Mouse (Mus musculus): Measurements from ENCODE around the gene Gm19345.
A peak's percentile ranks its signal among the peaks of the same experiment; 100 is the strongest.

The Gm19345 gene

GRCm38 (mm10) chr7:19829694-19830093 lies 22.1 kb upstream of the Gm19345 start:
- DNase-seq (ENCODE audit: low spot score), result no peak

DNA sequence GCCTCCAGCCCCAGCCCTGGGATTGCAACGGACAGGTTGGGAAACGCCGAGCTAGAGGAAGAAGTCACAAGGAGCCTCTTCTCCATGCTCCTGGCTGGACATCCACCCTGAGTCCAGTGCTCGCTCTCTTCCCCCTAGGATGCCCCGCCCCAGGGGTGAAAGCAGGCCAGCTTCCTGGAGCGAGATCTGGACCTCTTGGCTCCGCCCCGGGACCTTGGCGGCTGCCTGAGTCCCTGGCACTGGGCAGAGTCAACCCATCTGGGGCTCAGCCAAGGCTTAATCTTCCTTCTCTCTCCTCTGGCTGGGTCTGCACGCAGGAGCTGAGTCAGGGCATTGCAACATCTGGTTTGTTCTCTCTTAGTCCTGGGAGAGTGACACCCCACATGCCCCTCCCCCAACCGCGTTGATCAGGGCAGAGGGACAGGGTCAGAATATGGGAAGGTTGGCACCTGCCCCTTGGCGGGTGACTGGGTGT lies 21.1 kb upstream of the Gm19345 start:
- DNase-seq (ENCODE audit: low spot score), result no peak

GRCm38 (mm10) chr7:19831837-19832236 lies 20.0 kb upstream of the Gm19345 start:
- DNase-seq (ENCODE audit: low spot score), result no peak

- DNase-seq (ENCODE audit: low spot score), result no peak
Measured at GRCm38 (mm10) chr7:19834055-19834454, 17.7 kb upstream of the Gm19345 start.

GRCm38 (mm10) chr7:19836843-19837242 lies 15.0 kb upstream of the Gm19345 start:
- no peak for DNase-seq (ENCODE audit: low spot score)

- DNase-seq (ENCODE audit: low spot score), result no peak
Measured at GRCm38 (mm10) chr7:19840371-19840770, 11.4 kb upstream of the Gm19345 start.

- DNase-seq (ENCODE audit: low spot score), result no peak
Measured at GRCm38 (mm10) chr7:19840936-19841335, 10.9 kb upstream of the Gm19345 start.

DNA sequence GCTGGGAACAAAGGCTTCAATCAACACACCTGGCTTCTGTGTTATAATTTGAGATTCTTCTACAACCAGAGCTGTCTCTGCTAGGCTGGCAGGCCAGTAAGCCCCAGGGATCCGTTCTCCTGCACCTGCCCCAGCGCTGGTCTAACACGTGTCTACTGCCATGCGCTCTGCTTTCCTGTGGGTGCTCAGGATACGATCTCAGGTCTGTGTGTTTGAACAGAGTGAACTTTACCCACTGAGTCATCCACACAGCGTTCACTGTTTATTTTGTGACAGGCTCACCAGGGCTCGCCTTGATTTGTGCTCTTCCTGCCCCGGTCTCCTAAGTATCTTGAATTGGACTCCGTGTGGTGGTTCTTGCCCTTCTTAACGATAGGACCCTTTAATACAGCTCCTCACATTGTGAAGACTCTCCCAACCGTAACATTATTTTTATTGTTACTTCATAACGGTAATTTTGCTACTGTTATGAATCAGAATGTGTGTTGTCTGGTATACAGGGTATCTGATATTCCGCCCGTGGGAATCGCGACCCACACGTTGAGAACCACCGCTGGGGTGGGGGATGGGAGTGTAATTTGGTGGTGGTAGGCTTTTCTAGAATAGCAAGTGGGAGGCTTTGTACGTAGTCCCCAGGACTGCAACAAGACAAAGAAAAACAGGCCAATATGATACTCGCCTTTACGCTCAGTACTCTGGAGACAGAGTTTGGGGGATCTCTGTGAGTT lies 10.0 kb upstream of the Gm19345 start:
- no peak for DNase-seq (ENCODE audit: low spot score)

GRCm38 (mm10) chr7:19842885-19843504 lies 8.8 kb upstream of the Gm19345 start:
- DNase-seq (ENCODE audit: low spot score), result no peak

- peak; percentile 88 for DNase-seq (ENCODE audit: low spot score)
Measured at GRCm38 (mm10) chr7:19843561-19843960, 8.2 kb upstream of the Gm19345 start.

- no peak for DNase-seq (ENCODE audit: low spot score)
Measured at GRCm38 (mm10) chr7:19844521-19845171, 7.2 kb upstream of the Gm19345 start.

GRCm38 (mm10) chr7:19853526-19853925 lies 1.7 kb downstream of the Gm19345 start:
- no peak for DNase-seq (ENCODE audit: low spot score)

GRCm38 (mm10) chr7:19855663-19856062 lies 3.9 kb downstream of the Gm19345 start:
- DNase-seq (ENCODE audit: low spot score), result no peak

DNA sequence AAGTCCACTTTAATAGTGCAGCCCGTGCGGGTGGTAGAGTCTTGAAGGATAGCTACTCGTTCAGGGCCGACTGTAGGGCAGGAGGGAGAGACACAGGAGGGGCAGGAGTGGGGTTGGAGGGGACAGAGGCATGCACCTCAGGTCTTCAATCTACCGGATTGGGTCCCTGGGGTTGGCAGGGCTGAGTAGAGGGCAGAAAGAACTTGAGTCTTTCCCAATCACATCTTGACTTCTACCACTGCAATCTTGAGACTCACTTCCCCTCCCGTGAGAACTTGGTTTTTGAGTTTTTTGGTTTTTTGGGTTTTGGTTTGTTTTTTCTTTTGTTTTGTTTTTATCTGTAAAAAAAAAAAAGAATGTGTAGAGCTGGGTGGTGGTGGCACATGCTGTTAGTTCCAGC lies 4.5 kb downstream of the Gm19345 start:
- DNase-seq (ENCODE audit: low spot score), result no peak

DNA sequence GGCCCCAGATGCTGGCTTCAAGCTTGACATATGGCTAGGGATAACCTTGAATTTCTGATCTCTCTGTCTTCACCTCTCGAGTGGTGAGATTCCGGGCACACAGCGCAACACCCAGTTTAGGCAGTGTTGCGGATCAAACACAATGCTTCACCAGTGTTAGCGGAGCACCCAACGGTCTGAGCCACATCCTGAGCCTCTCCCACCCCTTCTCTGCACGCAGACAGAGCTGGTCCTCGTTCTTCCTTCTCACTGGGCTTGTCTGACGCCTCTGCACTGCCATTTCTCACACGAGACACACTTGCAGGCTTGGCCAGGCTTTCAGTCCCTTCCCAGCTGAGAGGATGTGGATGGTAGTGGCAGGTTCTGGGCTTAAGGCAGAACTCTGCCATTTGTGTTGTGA lies 7.9 kb downstream of the Gm19345 start:
- no peak for DNase-seq (ENCODE audit: low spot score)

DNA sequence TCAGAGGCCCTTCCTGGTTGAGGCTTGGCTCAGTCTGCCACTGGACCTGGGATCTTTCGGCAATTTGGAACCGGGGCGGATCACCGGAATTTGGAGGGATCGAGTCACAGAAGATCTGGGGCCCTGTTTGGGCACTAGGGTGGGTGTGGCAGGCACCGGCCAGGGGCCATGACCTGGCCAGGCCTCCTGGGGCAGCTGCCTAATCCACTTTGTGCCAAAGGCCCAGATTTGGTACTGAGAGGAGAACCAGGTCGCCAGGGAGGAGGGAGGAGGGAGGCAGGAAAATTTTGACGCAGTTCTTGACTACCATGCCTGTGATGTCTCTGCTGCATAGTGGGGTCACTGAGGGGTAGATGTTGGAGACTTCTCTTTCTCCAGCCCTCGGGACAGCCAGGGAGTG lies 9.4 kb downstream of the Gm19345 start, which contains the start of gene Ceacam16:
Gene Ceacam16 (minus strand): TSS at position 101 of the 400 bp plus-strand sequence.
- DNase-seq (ENCODE audit: low spot score), result no peak

DNA sequence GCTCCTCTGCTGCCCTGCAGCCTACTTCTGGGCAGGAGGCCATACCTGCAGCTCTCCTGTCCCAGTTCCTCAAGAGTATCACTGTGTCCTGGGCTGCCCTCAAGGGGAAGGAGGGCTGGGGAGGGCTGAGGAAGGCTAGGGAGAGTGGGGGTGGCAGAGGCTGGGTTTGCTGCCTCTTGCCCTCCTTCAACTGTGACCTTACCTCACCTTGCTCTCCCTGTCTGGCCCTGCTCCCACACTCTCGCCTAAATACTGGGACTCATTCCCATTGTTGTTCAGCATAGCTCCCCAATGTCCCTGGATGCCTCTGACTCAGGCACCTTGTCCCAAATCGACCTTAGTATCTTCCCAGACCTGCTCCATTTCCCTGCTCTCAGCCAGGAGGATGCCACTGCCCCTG lies 12.4 kb downstream of the Gm19345 start:
- DNase-seq (ENCODE audit: low spot score), result no peak

GRCm38 (mm10) chr7:19865246-19866036 lies 13.6 kb downstream of the Gm19345 start:
- no peak for DNase-seq (ENCODE audit: low spot score)

- no peak for DNase-seq (ENCODE audit: low spot score)
Measured at GRCm38 (mm10) chr7:19866490-19866889, 14.7 kb downstream of the Gm19345 start.

DNA sequence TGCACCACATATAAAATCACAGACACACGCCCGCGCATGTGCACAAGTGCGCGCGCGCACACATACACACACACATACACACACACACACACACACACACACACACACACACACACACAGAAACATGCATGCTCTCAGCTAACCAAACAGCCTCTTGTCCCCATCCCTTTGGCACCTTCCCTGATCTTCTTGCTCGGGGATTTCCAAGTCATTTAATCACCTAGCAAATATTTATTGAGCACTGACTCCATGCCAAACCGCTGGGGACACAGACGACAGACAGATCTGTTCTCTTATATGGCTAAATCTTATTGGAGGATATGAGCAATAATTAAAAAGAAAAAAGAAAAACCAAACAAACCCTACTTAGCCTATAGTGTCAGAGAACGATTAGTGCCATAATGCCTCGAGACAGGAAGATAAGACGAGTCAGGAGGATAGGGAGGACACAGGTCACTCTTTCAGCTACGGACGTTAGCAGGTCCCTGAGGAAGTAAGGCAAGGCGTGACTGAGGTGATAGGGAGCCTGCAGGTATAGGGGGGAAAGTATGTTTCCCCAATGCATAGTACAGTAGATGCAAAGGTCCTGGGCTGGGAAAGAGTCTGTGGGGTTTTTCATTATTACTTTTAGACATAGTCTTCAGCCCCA lies 16.1 kb downstream of the Gm19345 start:
- no peak for DNase-seq (ENCODE audit: low spot score)

DNA sequence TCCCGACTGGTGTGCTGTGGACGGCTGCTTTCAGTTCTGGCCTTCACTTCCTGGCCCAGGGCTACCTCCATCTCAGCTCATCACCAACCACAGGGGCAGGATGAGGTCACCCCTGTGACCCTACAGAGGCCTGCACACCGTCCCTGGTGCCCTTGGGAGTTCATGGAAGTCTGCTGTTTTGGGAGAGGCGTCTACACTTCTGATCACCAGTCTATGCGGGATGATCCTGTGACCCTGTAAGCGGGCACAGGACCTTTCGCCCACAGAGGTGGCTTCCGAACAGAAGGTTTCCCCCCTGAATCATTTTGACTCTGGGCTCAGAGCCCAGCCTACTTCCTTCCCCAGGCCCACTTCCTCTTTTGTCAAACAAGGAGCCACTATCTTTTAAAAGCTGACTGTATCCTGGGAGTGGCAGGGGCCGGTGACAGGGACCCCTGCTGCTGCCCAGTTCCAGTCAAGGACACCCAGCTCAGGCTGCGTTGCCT lies 19.4 kb downstream of the Gm19345 start:
- no peak for DNase-seq (ENCODE audit: low spot score)

All from retina, embryonic 14.5 days (tissue).